Mouse (Mus musculus): ENCODE results near the gene Olfr12.

- TF ChIP-seq CTCF (IDR thresholded peaks at IDR 0.05; ENCODE audit: insufficient read depth, low read depth, low read length) (no peak), POLR2A (IDR thresholded peaks at IDR 0.05; ENCODE audit: insufficient read depth, low read depth, low read length) (no peak)
Observed at GRCm38 (mm10) chr1:92667106-92667505, 49.5 kb downstream of the Olfr12 start.
